Mouse (Mus musculus) megakaryocyte, embryonic 14.5 days (primary cell): Measurements from ENCODE around the gene Tor3a.

ENCODE experiments used
- FLI1 ChIP-seq: IDR thresholded peaks from 2 replicates; pipeline ENCODE4 v1.6.1; 2012; ENCODE audit warnings: low read length, inconsistent platforms, mixed read lengths
- GATA1 ChIP-seq: IDR thresholded peaks from 3 replicates; pipeline ENCODE4 v1.6.1; 2012; ENCODE audit warnings: mixed read lengths, low read length, inconsistent platforms, borderline replicate concordance

- TF ChIP-seq GATA1 (no peak), FLI1 (no peak)
Observed at GRCm38 (mm10) chr1:156644780-156645523, 29.2 kb downstream of the Tor3a start.
